Mouse (Mus musculus) retina, postnatal 7 days (tissue): ENCODE results near the gene Zcchc17.

Experiments used
- DNase-seq: peaks from one replicate; pipeline ENCODE4 v3.0.0-alpha.2; 2012; ENCODE audit warnings: low read depth, low spot score

Gene Zcchc17

GRCm38 (mm10) chr4:130318122-130318521 lies 41.6 kb downstream of the Zcchc17 start:
- no peak for DNase-seq

GRCm38 (mm10) chr4:130316691-130317090 lies 43.1 kb downstream of the Zcchc17 start:
- DNase-seq, result no peak

- no peak for DNase-seq
Observed at GRCm38 (mm10) chr4:130315771-130316527, 43.8 kb downstream of the Zcchc17 start.

- DNase-seq, result no peak
Observed at GRCm38 (mm10) chr4:130313552-130313951, 46.2 kb downstream of the Zcchc17 start.

- no peak for DNase-seq
Observed at GRCm38 (mm10) chr4:130312526-130312925, 47.2 kb downstream of the Zcchc17 start.

- no peak for DNase-seq
Observed at GRCm38 (mm10) chr4:130309254-130309653, 50.5 kb downstream of the Zcchc17 start.

- DNase-seq, result no peak
Observed at GRCm38 (mm10) chr4:130308231-130309081, 51.3 kb downstream of the Zcchc17 start, which contains the start of the genes Fabp3 and Gm10570. Fabp3 (plus strand) TSS chr4:130308595. Gm10570 (minus strand) TSS chr4:130308674.

GRCm38 (mm10) chr4:130307851-130308230 lies 51.9 kb downstream of the Zcchc17 start:
- DNase-seq, result no peak

- no peak for DNase-seq
Observed at GRCm38 (mm10) chr4:130306796-130307630, 52.7 kb downstream of the Zcchc17 start.

- DNase-seq, result no peak
Observed at GRCm38 (mm10) chr4:130304746-130305145, 55.0 kb downstream of the Zcchc17 start.

- DNase-seq, result no peak
Observed at GRCm38 (mm10) chr4:130302285-130302870, 57.4 kb downstream of the Zcchc17 start.

GRCm38 (mm10) chr4:130299629-130300018 lies 60.1 kb downstream of the Zcchc17 start:
- no peak for DNase-seq

- DNase-seq, result no peak
Observed at GRCm38 (mm10) chr4:130298877-130299628, 60.7 kb downstream of the Zcchc17 start.

- no peak for DNase-seq
Observed at GRCm38 (mm10) chr4:130297123-130297529, 62.6 kb downstream of the Zcchc17 start.

GRCm38 (mm10) chr4:130296243-130296965 lies 63.3 kb downstream of the Zcchc17 start:
- DNase-seq, result no peak

GRCm38 (mm10) chr4:130295047-130295745 lies 64.5 kb downstream of the Zcchc17 start:
- DNase-seq, result no peak

GRCm38 (mm10) chr4:130294513-130294912 lies 65.2 kb downstream of the Zcchc17 start:
- DNase-seq, result no peak

- peak; percentile 74 for DNase-seq
Observed at GRCm38 (mm10) chr4:130292271-130292670, 67.5 kb downstream of the Zcchc17 start.

GRCm38 (mm10) chr4:130289824-130290223 lies 69.9 kb downstream of the Zcchc17 start:
- DNase-seq, result no peak
